Mouse (Mus musculus) lung, adult 2 months (tissue): ENCODE results near the gene Dst.

Source experiments
- CTCF ChIP-seq: fragments of 200-500 bp; IDR thresholded peaks from 2 replicates; pipeline ENCODE4 v1.5.1; 2011; ENCODE audit warnings: mild to moderate bottlenecking, low read length, control low read depth; ENCODE audit not compliant: insufficient read depth
- POLR2A ChIP-seq: fragments of 200-500 bp; IDR thresholded peaks from 2 replicates; pipeline ENCODE4 v1.6.1; 2011; ENCODE audit warnings: low read depth, mild to moderate bottlenecking, control low read depth, low read length, borderline replicate concordance; ENCODE audit errors: extremely low read depth

GRCm38 (mm10) chr1:33960439-33960838 is 52.4 kb downstream of the Dst start:
- no peak for TF ChIP-seq POLR2A
- no peak for TF ChIP-seq CTCF
